Mouse (Mus musculus): Measurements from ENCODE around the gene Cep68. TPM values are rescaled to one million over a fixed set of nuclear protein-coding genes. Genes with fewer than 3 reads are reported as not detected.
A peak's percentile ranks its signal among the peaks of the same experiment; 100 is the strongest.

The Cep68 gene
- polyA plus RNA-seq, 1 experiment from 2014 or later = 43.2 TPM

- DNase-seq (ENCODE audit: extremely low spot score, low spot score) = no peak
- Histone ChIP-seq H3K9me3 (no peaks in the 10 kb centered on the region), H3K27ac (no peak overlapping the region), H3K4me3 (no peak overlapping the region), H3K4me1 (no peaks in the 10 kb centered on the region), H3K27me3 (ENCODE audit: poor library complexity, severe bottlenecking) (no peaks in the 10 kb centered on the region), H3K36me3 (replicated peaks) (peaks cover 29% of the 10 kb centered on the region)
- WGBS = 91% methylated on average over 2 of the region's 2 CpGs
Observed at GRCm38 (mm10) chr11:20211838-20212237, 37.4 kb downstream of the Cep68 start.

- no peak overlapping the region for H3K27ac ChIP-seq
- H3K9me3 ChIP-seq = no peaks in the 10 kb centered on the region
Observed at GRCm38 (mm10) chr11:20207589-20207988, 41.6 kb downstream of the Cep68 start.

GRCm38 (mm10) chr11:20206626-20207223, 42.5 kb downstream of the Cep68 start:
- Histone ChIP-seq H3K36me3 (replicated peaks) (peaks cover 16% of the 10 kb centered on the region), H3K27ac (no peak overlapping the region), H3K4me3 (no peak overlapping the region), H3K9me3 (no peaks in the 10 kb centered on the region), H3K27me3 (ENCODE audit: poor library complexity, severe bottlenecking) (no peaks in the 10 kb centered on the region), H3K4me1 (peaks cover 19% of the 10 kb centered on the region)
- WGBS = 93% methylated on average over 2 of the region's 2 CpGs
- no peak for DNase-seq (ENCODE audit: extremely low spot score, low spot score)

More at GRCm38 (mm10) chr11:20207589-20207988, 41.6 kb downstream of the Cep68 start:
- WGBS = 78% methylated on average over 2 of the region's 2 CpGs
- DNase-seq (ENCODE audit: extremely low spot score, low spot score) = no peak
- H3K27me3 ChIP-seq (ENCODE audit: poor library complexity, severe bottlenecking) = no peaks in the 10 kb centered on the region
- H3K4me3 ChIP-seq = no peak overlapping the region
- peaks cover 16% of the 10 kb centered on the region for H3K36me3 ChIP-seq (replicated peaks)
- H3K4me1 ChIP-seq = peaks cover 14% of the 10 kb centered on the region

GRCm38 (mm10) chr11:20205538-20205937, 43.7 kb downstream of the Cep68 start:
- Histone ChIP-seq H3K4me3 (no peak overlapping the region), H3K27me3 (ENCODE audit: poor library complexity, severe bottlenecking) (no peaks in the 10 kb centered on the region), H3K4me1 (peaks cover 20% of the 10 kb centered on the region), H3K9me3 (no peaks in the 10 kb centered on the region), H3K36me3 (replicated peaks) (peaks cover 16% of the 10 kb centered on the region), H3K27ac (no peak overlapping the region)
- DNase-seq (ENCODE audit: extremely low spot score, low spot score) = no peak
- WGBS = 90% methylated on average over 4 of the region's 4 CpGs

- no peaks in the 10 kb centered on the region for H3K9me3 ChIP-seq
- H3K27me3 ChIP-seq (ENCODE audit: poor library complexity, severe bottlenecking) = no peaks in the 10 kb centered on the region
- H3K4me3 ChIP-seq = no peak overlapping the region
- 90% methylated on average over 9 of the region's 9 CpGs for WGBS
- H3K27ac ChIP-seq = no peak overlapping the region
- H3K36me3 ChIP-seq (replicated peaks) = peaks cover 16% of the 10 kb centered on the region
- DNase-seq (ENCODE audit: extremely low spot score, low spot score) = no peak
- H3K4me1 ChIP-seq = peaks cover 24% of the 10 kb centered on the region
Observed at GRCm38 (mm10) chr11:20204870-20205446, 44.3 kb downstream of the Cep68 start.

GRCm38 (mm10) chr11:20204321-20204720, 44.9 kb downstream of the Cep68 start:
- no peaks in the 10 kb centered on the region for H3K27me3 ChIP-seq (ENCODE audit: poor library complexity, severe bottlenecking)
- peaks cover 16% of the 10 kb centered on the region for H3K36me3 ChIP-seq (replicated peaks)
- H3K9me3 ChIP-seq = no peaks in the 10 kb centered on the region
- no peak overlapping the region for H3K4me3 ChIP-seq
- no peak for DNase-seq (ENCODE audit: extremely low spot score, low spot score)
- WGBS = 94% methylated on average over 2 of the region's 2 CpGs
- H3K27ac ChIP-seq = no peak overlapping the region
- peaks cover 24% of the 10 kb centered on the region for H3K4me1 ChIP-seq

- 65% methylated on average over 7 of the region's 7 CpGs for WGBS
- peaks cover 24% of the 10 kb centered on the region for H3K4me1 ChIP-seq
- DNase-seq (ENCODE audit: extremely low spot score, low spot score) = no peak
- peak overlapping the region; percentile 96 for H3K27ac ChIP-seq
- H3K36me3 ChIP-seq (replicated peaks) = peaks cover 9% of the 10 kb centered on the region; the same call in 1 of the 2 replicates
- H3K27me3 ChIP-seq (ENCODE audit: poor library complexity, severe bottlenecking) = no peaks in the 10 kb centered on the region
- H3K4me3 ChIP-seq = peak overlapping the region; percentile 99
- H3K9me3 ChIP-seq = no peaks in the 10 kb centered on the region
Observed at GRCm38 (mm10) chr11:20202299-20203011, 46.8 kb downstream of the Cep68 start.

GRCm38 (mm10) chr11:20201661-20202101, 47.5 kb downstream of the Cep68 start:
- Histone ChIP-seq H3K36me3 (replicated peaks) (peaks cover 9% of the 10 kb centered on the region; the same call in 1 of the 2 replicates), H3K27me3 (ENCODE audit: poor library complexity, severe bottlenecking) (no peaks in the 10 kb centered on the region), H3K27ac (peak overlapping the region; percentile 96), H3K4me1 (peaks cover 24% of the 10 kb centered on the region), H3K4me3 (peak overlapping the region; percentile 99), H3K9me3 (no peaks in the 10 kb centered on the region)
- DNase-seq (ENCODE audit: extremely low spot score, low spot score) = no peak
- WGBS = 1% methylated on average over 40 of the region's 40 CpGs

- Histone ChIP-seq H3K4me1 (peaks cover 24% of the 10 kb centered on the region), H3K9me3 (no peaks in the 10 kb centered on the region), H3K27ac (peak within 1 kb of the TSS; percentile 96), H3K4me3 (peak within 1 kb of the TSS; percentile 99), H3K36me3 (replicated peaks) (peaks cover 9% of the 10 kb centered on the region; the same call in 1 of the 2 replicates), H3K27me3 (ENCODE audit: poor library complexity, severe bottlenecking) (no peaks in the 10 kb centered on the region)
- DNase-seq (ENCODE audit: extremely low spot score, low spot score) = peak; percentile 100
- under 1% methylated on average over 50 of the region's 54 CpGs for WGBS
Observed at GRCm38 (mm10) chr11:20200713-20201575, 48.3 kb downstream of the Cep68 start, which contains the start of gene Rab1a. Gene Rab1a, plus strand, starts transcription at chr11:20201432.

- H3K36me3 ChIP-seq (replicated peaks) = no peaks in the 10 kb centered on the region
- 94% methylated on average over 4 of the region's 4 CpGs for WGBS
Observed at GRCm38 (mm10) chr11:20193100-20193736, 56.0 kb downstream of the Cep68 start.

GRCm38 (mm10) chr11:20187271-20187670, 62.0 kb downstream of the Cep68 start:
- WGBS = 86% methylated on average over 6 of the region's 6 CpGs
- no peaks in the 10 kb centered on the region for H3K4me1 ChIP-seq
- H3K27me3 ChIP-seq (ENCODE audit: poor library complexity, severe bottlenecking) = no peaks in the 10 kb centered on the region
- H3K36me3 ChIP-seq (replicated peaks) = no peaks in the 10 kb centered on the region
- no peak for DNase-seq (ENCODE audit: extremely low spot score, low spot score)
- H3K4me3 ChIP-seq = no peak overlapping the region
- H3K27ac ChIP-seq = no peak overlapping the region
- H3K9me3 ChIP-seq = no peaks in the 10 kb centered on the region

More at GRCm38 (mm10) chr11:20193100-20193736, 56.0 kb downstream of the Cep68 start:
- Histone ChIP-seq H3K27ac (no peak overlapping the region), H3K9me3 (no peaks in the 10 kb centered on the region), H3K4me3 (no peak overlapping the region), H3K4me1 (no peaks in the 10 kb centered on the region), H3K27me3 (ENCODE audit: poor library complexity, severe bottlenecking) (no peaks in the 10 kb centered on the region)
- no peak for DNase-seq (ENCODE audit: extremely low spot score, low spot score)

Data from forebrain, embryonic 10.5 days (tissue).